ENCODE assay signal across 9 mouse cellular contexts in genomic region chr10:79096706-79097105, GRCm38 (mm10). TPM values are rescaled to one million over a fixed set of nuclear protein-coding genes. Genes with fewer than 3 reads are reported as not detected.
DNase-seq lines count a peak whose midpoint lies in the region; ATAC-seq and TF ChIP-seq lines count a peak whose summit lies in the region.
"Had no signal": no experiment of that assay in that cellular context is flagged by ENCODE, and none has a peak within 500 bp of the region (broad histone marks: within the 10 kb centered on the region; RNA-seq: fewer than 3 reads in every experiment).

No protein-coding gene starts in this region.

- no peak overlapping the region; the same call in 1 of the 2 replicates for H3K9ac ChIP-seq in liver, adult 2 months (ENCODE audit: low read depth, low read length)
- peak overlapping the region; percentile 94 for H3K9ac ChIP-seq in hindbrain, embryonic 16.5 days (ENCODE audit: low read depth, low read length)

- peaks cover 5% of the 10 kb centered on the region; the same call in 1 of the 2 replicates for H3K4me1 ChIP-seq in liver, adult 2 months (ENCODE audit: control insufficient read depth, insufficient read depth, low read length)
- H3K4me1 ChIP-seq in cortical plate, adult 2 months (ENCODE audit: control insufficient read depth, insufficient read depth, low read length) = peaks cover 6% of the 10 kb centered on the region
- H3K4me1 ChIP-seq in hindbrain, embryonic 16.5 days (ENCODE audit: control insufficient read depth, insufficient read depth, low read depth, low read length) = peaks cover 17% of the 10 kb centered on the region

- 2% methylated on average over 2 of the region's 2 CpGs for WGBS in liver, adult 2 months
- 14% methylated on average over 2 of the region's 2 CpGs for WGBS in hindbrain, embryonic 16.5 days

- DNase-seq in liver, adult 2 months (ENCODE audit: extremely low read depth, low read depth, low spot score) = peak; percentile 33
- no peak for DNase-seq in liver
- no peak for DNase-seq in spleen, postnatal 4 days (ENCODE audit: low spot score in 2 of 2)
- DNase-seq in adrenal gland, adult 18-20 months (ENCODE audit: low spot score in 2 of 2) = no peak

- peak overlapping the region; percentile 87 for H3K4me3 ChIP-seq in liver, adult 2 months (ENCODE audit: insufficient read depth, low read depth, low read length)
- H3K4me3 ChIP-seq in cortical plate, adult 2 months (ENCODE audit: insufficient read depth, low read length) = peak overlapping the region; percentile 62
- peak overlapping the region; percentile 65 for H3K4me3 ChIP-seq in hindbrain, embryonic 16.5 days (ENCODE audit: low read length)
- H3K4me3 ChIP-seq in myocyte = peak overlapping the region; percentile 42

- H3K27me3 ChIP-seq in liver, adult 2 months (ENCODE audit: control insufficient read depth, insufficient read depth, low read length) = no peaks in the 10 kb centered on the region
- H3K27me3 ChIP-seq in hindbrain, embryonic 16.5 days (replicated peaks; ENCODE audit: control insufficient read depth, insufficient read depth, low read length) = no peaks in the 10 kb centered on the region
- H3K27me3 ChIP-seq in myocyte (ENCODE audit: control insufficient read depth, insufficient read depth, insufficient read length) = no peaks in the 10 kb centered on the region

- no peak overlapping the region for H3K27ac ChIP-seq in liver, adult 2 months (replicated peaks; ENCODE audit: insufficient read depth, low read depth, low read length)
- peak overlapping the region; percentile 79; the same call in 1 of the 2 replicates for H3K27ac ChIP-seq in cortical plate, adult 2 months (ENCODE audit: insufficient read depth, low read length)
- peak overlapping the region; percentile 99; the same call in 1 of the 2 replicates for H3K27ac ChIP-seq in hindbrain, embryonic 16.5 days (ENCODE audit: low read depth, low read length)

- H3K9me3 ChIP-seq in hindbrain, embryonic 16.5 days (ENCODE audit: control insufficient read depth, low read length) = no peaks in the 10 kb centered on the region

- ATAC-seq in hindbrain, embryonic 16.5 days = no peak
- no peak for ATAC-seq in inflammation-experienced regulatory T-cells, adult 6 months

- no peak for TF ChIP-seq POLR2A in liver, adult 2 months (IDR thresholded peaks at IDR 0.05; ENCODE audit: extremely low read depth, insufficient read depth, low read length)
- TF ChIP-seq POLR2A in cortical plate, adult 2 months (IDR thresholded peaks at IDR 0.05; ENCODE audit: extremely low read depth, insufficient read depth, low read length) = no peak
- TF ChIP-seq POLR2A in myocyte (IDR thresholded peaks at IDR 0.05; ENCODE audit: insufficient read length, low read depth) = no peak

- peaks cover 4% of the 10 kb centered on the region; the same call in 1 of the 2 replicates for H3K79me2 ChIP-seq in liver, adult 2 months (ENCODE audit: control insufficient read depth, insufficient read depth, low read length)
- H3K79me2 ChIP-seq in myocyte (ENCODE audit: control insufficient read depth, insufficient read depth) = peaks cover 32% of the 10 kb centered on the region

- peak overlapping the region; percentile 72 for H3K4me2 ChIP-seq in hindbrain, embryonic 16.5 days (ENCODE audit: low read length)
- H3K4me2 ChIP-seq in myocyte (ENCODE audit: low read depth) = peak overlapping the region; percentile 87

- TF ChIP-seq CTCF in liver, adult 2 months (IDR thresholded peaks at IDR 0.05; ENCODE audit: low read depth, low read length) = no peak
- TF ChIP-seq CTCF in cortical plate, adult 2 months (IDR thresholded peaks at IDR 0.05; ENCODE audit: extremely low read depth, insufficient read depth, low read length) = no peak

- H3ac ChIP-seq in myocyte (ENCODE audit: control insufficient read depth, insufficient read length) = peak overlapping the region; percentile 92

- peaks cover 12% of the 10 kb centered on the region for H3K36me3 ChIP-seq in liver, adult 2 months (ENCODE audit: control insufficient read depth, insufficient read depth, low read length)
- peaks cover 13% of the 10 kb centered on the region for H3K36me3 ChIP-seq in hindbrain, embryonic 16.5 days (ENCODE audit: control insufficient read depth, insufficient read depth, low read length)
- peaks cover 24% of the 10 kb centered on the region for H3K36me3 ChIP-seq in myocyte (ENCODE audit: control insufficient read depth, insufficient read depth)

TF ChIP-seq in myocyte, 11 proteins besides CTCF, POLR2A, EP300 and RAD21:
- no peak for TF ChIP-seq CEBPB (IDR thresholded peaks at IDR 0.05; ENCODE audit: insufficient read depth, poor library complexity, severe bottlenecking)
- TF ChIP-seq USF1 (IDR thresholded peaks at IDR 0.05; ENCODE audit: low read depth) = no peak
- TF ChIP-seq REST (IDR thresholded peaks at IDR 0.05; ENCODE audit: insufficient read depth, insufficient read length) = no peak
- TF ChIP-seq SRF (IDR thresholded peaks at IDR 0.05; ENCODE audit: control insufficient read depth, insufficient read length, low read depth) = no peak
- no peak for TF ChIP-seq E2F4 (IDR thresholded peaks at IDR 0.05; ENCODE audit: insufficient read depth)
- TF ChIP-seq MYOD1 (IDR thresholded peaks at IDR 0.05; ENCODE audit: control insufficient read depth in 1 of 3, insufficient read length in 2 of 3, low read depth in 2 of 3) = no peak
- no peak for TF ChIP-seq POLR2AphosphoS2 (IDR thresholded peaks at IDR 0.05; ENCODE audit: insufficient read length, low read depth)
- no peak for TF ChIP-seq MAX (IDR thresholded peaks at IDR 0.05; ENCODE audit: low read depth)
- TF ChIP-seq TCF12 (IDR thresholded peaks at IDR 0.05; ENCODE audit: insufficient read depth, poor library complexity, severe bottlenecking) = no peak
- TF ChIP-seq TCF3 (IDR thresholded peaks at IDR 0.05; ENCODE audit: insufficient read length, low read depth) = no peak
- no peak for TF ChIP-seq MYOG (IDR thresholded peaks at IDR 0.05; ENCODE audit: control insufficient read depth in 1 of 3, insufficient read depth in 1 of 3, insufficient read length in 2 of 3, low read depth in 2 of 3)
TF ChIP-seq in myocyte: peak in this region for 0.

RNA-seq across cellular contexts. Expression of gene 2610008E11Rik, which starts 0.7 kb away (rescaled TPM):
- total RNA-seq in liver, adult 2 months (2014; rRNA removed) = 12.1 and 13.8 TPM in 2 replicates
- 0.67 and 0.75 TPM in 2 replicates for polyA plus RNA-seq in liver, adult 2 months (2012; rRNA removed)
- 14.6 and 15.1 TPM in 2 replicates for polyA plus RNA-seq in cortical plate, adult 2 months (2012; rRNA removed)
- 38.5 and 43.5 TPM in 2 replicates for polyA plus RNA-seq in hindbrain, embryonic 16.5 days (2015; fragmentation: Nextera tagmentation; extraction: Ambion mirVana)
- 3.0 TPM for polyA plus RNA-seq in myocyte (2012; fragmentation: generic; extraction: Trizol)
- polyA plus RNA-seq in inflammation-experienced regulatory T-cells, adult 6 months (2017; shearing (Covaris generic)) = 10 to 100 TPM; 16.2 to 26.8 (median 18.4) TPM
- total RNA-seq in adrenal gland, adult 18-20 months (2021) = 10 to 100 TPM; 12.6 to 14.0 TPM

RNA-seq across cellular contexts. Expression of gene Vmn2r80, which starts 51.9 kb away (rescaled TPM):
- total RNA-seq in liver, adult 2 months (2014; rRNA removed) = not detected in 2 replicates
- polyA plus RNA-seq in liver, adult 2 months (2012; rRNA removed) = not detected in 2 replicates
- not detected in 2 replicates for polyA plus RNA-seq in cortical plate, adult 2 months (2012; rRNA removed)
- polyA plus RNA-seq in hindbrain, embryonic 16.5 days (2015; fragmentation: Nextera tagmentation; extraction: Ambion mirVana) = not detected in 2 replicates
- polyA plus RNA-seq in myocyte (2012; fragmentation: generic; extraction: Trizol) = not detected
- polyA plus RNA-seq in inflammation-experienced regulatory T-cells, adult 6 months (2017; shearing (Covaris generic)) = not detected
- total RNA-seq in adrenal gland, adult 18-20 months (2021) = not detected
- total RNA-seq: common myeloid progenitor, adult 5-6 weeks had no signal
